Mouse (Mus musculus) neural tube, embryonic 12.5 days (tissue): ENCODE results near the gene Mthfr. TPM values are rescaled to one million over a fixed set of nuclear protein-coding genes. Genes with fewer than 3 reads are reported as not detected.
A peak's percentile ranks its signal among the peaks of the same experiment; 100 is the strongest.

ENCODE experiments used
- ATAC-seq: fragments of 200-750 bp; cut with Nextera tagmentation; 2 replicates; pipeline ENCODE4 v1.8.0; 2017; ENCODE audit warnings: low read depth, mild to moderate bottlenecking, moderate TSS enrichment, moderate library complexity; ENCODE audit not compliant: low FRiP score
- H3K27ac ChIP-seq: fragments of 300-500 bp; sonication (generic); 2 replicates; pipeline ENCODE4 v1.5.1; 2016
- H3K27me3 ChIP-seq: fragments of 300-500 bp; sonication (generic); replicated peaks from 2 replicates; pipeline ENCODE4 v1.6.1; 2016; ENCODE audit warnings: mild to moderate bottlenecking
- H3K36me3 ChIP-seq: fragments of 300-500 bp; sonication (generic); 2 replicates; pipeline ENCODE4 v1.6.1; 2016; ENCODE audit warnings: mild to moderate bottlenecking
- H3K4me1 ChIP-seq: fragments of 300-500 bp; sonication (generic); 2 replicates; pipeline ENCODE4 v1.6.1; 2016
- H3K4me2 ChIP-seq: fragments of 300-500 bp; sonication (generic); replicated peaks from 2 replicates; pipeline ENCODE4 v1.6.1; 2016; ENCODE audit warnings: mild to moderate bottlenecking
- H3K4me3 ChIP-seq: fragments of 300-500 bp; sonication (generic); 2 replicates; pipeline ENCODE4 v1.5.1; 2016
- H3K9ac ChIP-seq: fragments of 300-500 bp; sonication (generic); 2 replicates; pipeline ENCODE4 v1.6.1; 2016; ENCODE audit warnings: mild to moderate bottlenecking
- H3K9me3 ChIP-seq: fragments of 300-500 bp; sonication (generic); 2 replicates; pipeline ENCODE4 v1.6.1; 2016; ENCODE audit warnings: mild to moderate bottlenecking
- WGBS: fragments of 180-500 bp; shearing (Covaris S2); methylation state at CpG from one replicate; pipeline ENCODE4 v1.1.7; 2016; 5-methylcytosine and 5-hydroxymethylcytosine counted together
- polyA plus RNA-seq: library from polyadenylated mRNA; unstranded; fragments of >200 nt; fragmentation: Nextera tagmentation; extraction: Ambion mirVana; gene quantifications from 2 replicates; pipeline ENCODE4 v1.2.1, GENCODE M21; 2016

Mthfr gene
- polyA plus RNA-seq, 1 experiment from 2014 or later = 30.7 TPM

DNA sequence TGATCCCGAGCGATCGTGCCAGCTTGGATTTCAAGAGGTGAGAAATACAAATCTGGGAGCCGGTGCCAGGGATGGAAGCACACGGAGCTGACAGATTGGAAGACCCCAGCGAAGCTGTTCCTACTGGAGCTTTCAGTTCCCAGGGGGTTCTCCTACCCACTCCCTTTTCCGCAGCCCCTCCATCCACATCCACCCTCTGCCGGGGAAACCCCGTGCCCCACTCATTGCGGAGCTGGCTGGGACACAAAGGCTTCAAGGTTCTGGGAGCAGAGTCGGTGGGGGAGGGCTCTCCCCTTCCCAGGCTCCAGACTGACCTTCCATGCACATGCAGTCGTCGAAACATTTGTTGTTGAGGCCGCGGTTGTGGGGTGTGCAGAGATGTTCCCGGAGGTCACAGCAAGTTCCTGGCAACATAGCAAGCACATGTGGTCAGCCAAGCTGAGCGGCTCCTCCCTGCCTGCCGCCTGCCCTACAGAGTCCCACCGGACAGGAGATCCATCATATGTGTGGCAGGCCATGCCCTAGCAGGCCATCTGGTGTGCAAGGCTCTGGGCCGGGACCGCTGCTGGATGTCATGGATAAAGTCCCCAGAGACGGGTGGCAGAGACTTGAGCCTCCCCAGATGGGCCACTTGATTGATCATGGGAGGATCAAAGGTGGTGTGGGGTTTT is 68.9 kb downstream of the Mthfr start:
- 0 out of 2 replicates have a peak overlapping the region, but pooled peaks have one; percentile 10 for H3K4me2 ChIP-seq
- H3K27me3 ChIP-seq = no peaks in the 10 kb centered on the region
- H3K4me1 ChIP-seq = peaks cover 13% of the 10 kb centered on the region
- H3K9ac ChIP-seq = no peak overlapping the region
- H3K9me3 ChIP-seq = no peaks in the 10 kb centered on the region
- no peak overlapping the region for H3K4me3 ChIP-seq
- peak; percentile 36 for ATAC-seq
- H3K36me3 ChIP-seq = peaks cover 39% of the 10 kb centered on the region; the same call in 1 of the 2 replicates
- WGBS = 51% methylated on average over 22 of the region's 22 CpGs
- no peak overlapping the region for H3K27ac ChIP-seq

DNA sequence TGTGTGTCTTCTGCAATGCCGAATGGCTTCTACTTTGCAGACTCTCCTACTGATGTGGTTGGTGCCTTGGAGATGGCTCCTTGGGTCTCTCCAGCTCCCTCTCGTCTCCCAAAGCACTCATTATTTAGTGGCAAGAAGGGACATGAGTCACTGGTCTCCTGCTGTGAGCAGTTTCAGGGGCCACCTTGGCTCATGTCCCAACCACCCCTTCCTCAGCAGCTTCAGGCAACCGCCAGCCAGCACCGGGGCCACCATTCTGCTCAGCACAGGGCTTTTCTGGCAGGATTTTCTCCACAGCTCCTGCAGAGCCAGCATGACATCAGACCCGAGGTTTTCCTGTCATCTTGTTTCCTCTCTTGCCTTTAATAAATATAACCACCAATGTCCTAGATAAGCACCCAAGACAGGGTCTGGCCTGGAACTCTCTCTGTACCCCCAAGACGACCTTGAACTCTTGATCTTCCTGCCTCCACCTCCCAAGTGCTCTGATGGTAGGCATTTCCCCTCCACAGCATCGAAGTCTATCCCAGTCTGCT is 69.8 kb downstream of the Mthfr start:
- Histone ChIP-seq H3K4me1 (peaks cover 13% of the 10 kb centered on the region), H3K9me3 (no peaks in the 10 kb centered on the region), H3K4me3 (no peak overlapping the region), H3K27me3 (no peaks in the 10 kb centered on the region), H3K4me2 (no peak overlapping the region), H3K27ac (no peak overlapping the region), H3K9ac (no peak overlapping the region), H3K36me3 (peaks cover 44% of the 10 kb centered on the region; the same call in 1 of the 2 replicates)
- 68% methylated on average over 7 of the region's 7 CpGs for WGBS
- no peak for ATAC-seq

Other genes with a start within 250 kb of the Mthfr start
- gene Zfp984, start 229.3 kb upstream of the Mthfr start, polyA plus RNA-seq = 4.3 and 6.3 TPM in 2 replicates
- 4.1 and 6.2 TPM in 2 replicates for gene Zfp933, start 190.7 kb upstream of the Mthfr start, polyA plus RNA-seq
- 52.2 and 53.4 TPM in 2 replicates for gene Miip, start 170.3 kb upstream of the Mthfr start, polyA plus RNA-seq
- 15.3 and 15.7 TPM in 2 replicates for gene Fv1, start 170.1 kb upstream of the Mthfr start, polyA plus RNA-seq
- 65.1 and 67.1 TPM in 2 replicates for gene Mfn2, start 134.4 kb upstream of the Mthfr start, polyA plus RNA-seq
- 33.9 and 35.4 TPM in 2 replicates for gene Plod1, start 102.3 kb upstream of the Mthfr start, polyA plus RNA-seq
- gene 2510039O18Rik, start 98.2 kb upstream of the Mthfr start, polyA plus RNA-seq = 24.4 and 27.2 TPM in 2 replicates
- 0.45 TPM in 1 of 2 replicates, not detected in the other for gene Nppb, start 53.3 kb upstream of the Mthfr start, polyA plus RNA-seq
- gene Nppa, start 38.4 kb upstream of the Mthfr start, polyA plus RNA-seq = 3.1 and 5.0 TPM in 2 replicates
- 26.6 and 29.1 TPM in 2 replicates for gene Clcn6, start 256 bp upstream of the Mthfr start, polyA plus RNA-seq
- gene Agtrap, start 49.0 kb downstream of the Mthfr start, polyA plus RNA-seq = 9.4 and 10.2 TPM in 2 replicates
- gene Mad2l2, start 91.3 kb downstream of the Mthfr start, polyA plus RNA-seq = 89.3 and 90.6 TPM in 2 replicates
- gene Draxin, start 91.6 kb downstream of the Mthfr start, polyA plus RNA-seq = 11.8 and 12.4 TPM in 2 replicates
- gene Fbxo6, start 113.1 kb downstream of the Mthfr start, polyA plus RNA-seq = 13.9 and 16.1 TPM in 2 replicates
- 79.5 and 82.3 TPM in 2 replicates for gene Fbxo44, start 121.4 kb downstream of the Mthfr start, polyA plus RNA-seq
- gene Fbxo2, start 121.5 kb downstream of the Mthfr start, polyA plus RNA-seq = 2.7 and 4.0 TPM in 2 replicates
- 17.7 and 21.3 TPM in 2 replicates for gene Disp3, start 248.9 kb downstream of the Mthfr start, polyA plus RNA-seq